Mouse (Mus musculus) heart, adult 2 months (tissue): Measurements from ENCODE around the gene Glul. TPM values are rescaled to one million over a fixed set of nuclear protein-coding genes. Genes with fewer than 3 reads are reported as not detected.
"Not testable (repeated sequence)": the region's sequence is repeated elsewhere in the genome, so short reads cannot be mapped to it uniquely, and the experiment has no call there.

Experiments used
- DNase-seq, 2 experiments: peaks; one replicate each; pipeline ENCODE4 v3.0.0; 2021
- H3K27ac ChIP-seq: fragments of 200-600 bp; 2 replicates; pipeline ENCODE4 v1.8.1; 2022
- H3K27me3 ChIP-seq: fragments of 200-500 bp; 2 replicates; pipeline ENCODE4 v1.6.1; 2012; ENCODE audit warnings: mild to moderate bottlenecking, low read length, inconsistent platforms, mixed read lengths; ENCODE audit not compliant: control insufficient read depth, insufficient read depth
- H3K36me3 ChIP-seq: fragments of 200-500 bp; 2 replicates; pipeline ENCODE4 v1.6.1; 2012; ENCODE audit warnings: low read length, inconsistent platforms; ENCODE audit not compliant: control insufficient read depth, insufficient read depth
- H3K4me1 ChIP-seq: fragments of 200-500 bp; 2 replicates; pipeline ENCODE4 v1.6.1; 2011; ENCODE audit warnings: low read length; ENCODE audit not compliant: control insufficient read depth, insufficient read depth
- H3K4me3 ChIP-seq: fragments of 200-600 bp; 2 replicates; pipeline ENCODE4 v1.8.1; 2022
- H3K79me2 ChIP-seq: fragments of 200-500 bp; replicated peaks from 2 replicates; pipeline ENCODE4 v1.6.1; 2012; ENCODE audit warnings: mild to moderate bottlenecking, inconsistent platforms, low read length, moderate library complexity, mixed read lengths; ENCODE audit not compliant: control insufficient read depth, insufficient read depth
- H3K9ac ChIP-seq: fragments of 200-500 bp; 2 replicates; pipeline ENCODE4 v1.6.1; 2012; ENCODE audit warnings: low read depth, mild to moderate bottlenecking, control low read depth, inconsistent platforms, low read length, mixed read lengths
- CTCF ChIP-seq: fragments of 200-600 bp; IDR thresholded peaks from 2 replicates; pipeline ENCODE4 v1.8.1; 2022; ENCODE audit warnings: antibody characterized with exemption, mild to moderate bottlenecking, moderate library complexity
- EP300 ChIP-seq: fragments of 200-500 bp; IDR thresholded peaks from 2 replicates; pipeline ENCODE4 v1.6.1; 2011; ENCODE audit warnings: low read depth, low read length, control low read depth; ENCODE audit not compliant: insufficient read depth
- POLR2A ChIP-seq: fragments of 200-500 bp; IDR thresholded peaks from 2 replicates; pipeline ENCODE4 v1.6.1; 2011; ENCODE audit warnings: mild to moderate bottlenecking, low read depth, low read length, control low read depth; ENCODE audit not compliant: insufficient read depth
- WGBS: fragments of 180-500 bp; shearing (Covaris S2); methylation state at CpG from one replicate; pipeline ENCODE4 v1.1.7; 2018; 5-methylcytosine and 5-hydroxymethylcytosine counted together
- intact Hi-C: fragments of 180-260 bp; cut with DNase I; formaldehyde crosslinking; loops from one replicate; pipeline ENCODE4 v1.15.1; 2025
- long read RNA-seq: library from polyadenylated mRNA; stranded (forward); transcript quantifications from one replicate; pipeline ENCODE4 v2.0.0, GENCODE M21; 2021
- polyA plus RNA-seq: library from polyadenylated mRNA; depleted of rRNA; stranded (reverse); fragments of >200 nt; gene quantifications from 2 replicates; pipeline ENCODE4 v1.2.3, GENCODE M21; 2012; rRNA removed
- total RNA-seq, 2 experiments: library from RNA; stranded (reverse); gene quantifications; 2 replicates each; pipeline ENCODE4 v1.2.3; 2021

Glul gene
- total RNA-seq: 100 to 1,000 TPM; 406 to 679 TPM
- polyA plus RNA-seq: 344 and 559 TPM in 2 replicates
- long read RNA-seq, transcript Glul-201 (7 exons, 2,792 nt): major isoform, 23 of 33 reads
- long read RNA-seq, partial matches to known transcripts: 1 of 33 reads
- long read RNA-seq, other reads (novel, unspliced or antisense): 9 of 33 reads

DNA sequence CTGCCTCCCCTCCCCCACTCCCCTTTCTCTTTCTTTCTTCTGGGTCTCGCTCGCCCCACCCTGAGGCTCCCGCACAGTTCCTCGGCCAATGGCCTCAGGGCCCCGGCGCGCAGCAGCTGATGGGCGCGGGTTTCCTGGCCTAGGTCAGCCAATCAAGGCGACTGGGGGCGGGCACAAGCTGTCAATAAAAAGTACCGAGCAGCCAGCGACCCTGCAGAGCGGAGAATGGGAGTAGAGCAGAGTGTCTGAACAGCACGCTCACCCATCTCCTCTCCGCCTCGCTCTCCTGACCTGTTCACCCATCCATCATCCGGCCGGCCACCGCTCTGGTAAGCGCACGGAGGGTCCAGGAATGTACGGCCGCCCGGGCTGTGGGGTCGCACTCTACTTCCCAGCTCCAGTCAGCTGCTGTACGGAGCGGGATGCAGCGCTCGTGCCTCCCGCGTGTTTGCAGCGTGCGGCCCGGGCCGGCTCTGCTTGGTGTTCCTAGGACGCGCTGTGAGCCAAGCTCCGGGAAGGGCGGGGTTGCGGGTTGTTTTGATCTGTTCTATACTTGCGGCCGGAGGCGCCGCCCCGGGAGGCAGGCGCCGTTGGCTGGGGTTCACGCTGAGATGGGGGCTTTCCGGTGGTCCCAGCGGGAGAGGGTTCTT lies at the start of gene Glul, which contains the start of gene Teddm2:
TSS of gene Glul (plus strand) at position 214 of the 650 bp plus-strand sequence.
TSS of gene Teddm2 (minus strand) at position 498 of the 650 bp plus-strand sequence.
- H3K9ac ChIP-seq: peak within 1 kb of the TSS; percentile 89
- no peaks in the 10 kb centered on the region for H3K27me3 ChIP-seq
- H3K4me3 ChIP-seq: peak within 1 kb of the TSS; percentile 81
- no peak for TF ChIP-seq CTCF
- peak; percentile 78; the same call in 1 of the 2 replicates for TF ChIP-seq EP300
- peak; percentile 100 for TF ChIP-seq POLR2A
- no peaks in the 10 kb centered on the region for H3K79me2 ChIP-seq
- WGBS: under 1% methylated on average over 51 of the region's 51 CpGs
- DNase-seq: peak; percentile 96 to 98
- peak within 1 kb of the TSS; percentile 98 for H3K27ac ChIP-seq
- peaks cover 6% of the 10 kb centered on the region for H3K4me1 ChIP-seq
- H3K36me3 ChIP-seq: peaks cover 27% of the 10 kb centered on the region
- intact Hi-C loops: loop anchor here (5.0 kb wide), 1 partner anchor 202 kb away; no protein-coding TSS in a partner anchor

DNA sequence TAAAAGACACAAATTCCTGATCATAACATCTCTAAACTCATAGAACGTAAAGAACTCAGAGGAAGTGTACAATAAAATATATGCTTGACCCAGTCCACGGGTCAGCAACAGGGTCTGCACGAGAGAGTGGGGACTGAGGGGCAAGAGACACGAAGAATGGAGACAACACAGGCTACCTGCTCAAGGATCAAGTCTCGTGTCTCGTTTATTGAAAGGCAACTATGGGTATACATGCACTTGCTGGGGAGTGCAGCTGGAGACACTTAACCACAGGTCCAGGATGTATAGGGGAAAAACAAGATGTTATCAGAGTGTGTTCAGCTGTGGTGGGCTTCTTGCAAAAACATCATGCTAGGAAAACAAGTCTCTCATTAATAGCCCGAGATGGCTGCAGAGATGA lies 47.0 kb upstream of the Glul start:
- H3K79me2 ChIP-seq, H3K27ac ChIP-seq, H3K9ac ChIP-seq, H3K4me1 ChIP-seq, H3K4me3 ChIP-seq, DNase-seq, H3K27me3 ChIP-seq, intact Hi-C loops, H3K36me3 ChIP-seq: not testable (repeated sequence)
- 62% methylated on average over 7 of the region's 7 CpGs for WGBS

DNA sequence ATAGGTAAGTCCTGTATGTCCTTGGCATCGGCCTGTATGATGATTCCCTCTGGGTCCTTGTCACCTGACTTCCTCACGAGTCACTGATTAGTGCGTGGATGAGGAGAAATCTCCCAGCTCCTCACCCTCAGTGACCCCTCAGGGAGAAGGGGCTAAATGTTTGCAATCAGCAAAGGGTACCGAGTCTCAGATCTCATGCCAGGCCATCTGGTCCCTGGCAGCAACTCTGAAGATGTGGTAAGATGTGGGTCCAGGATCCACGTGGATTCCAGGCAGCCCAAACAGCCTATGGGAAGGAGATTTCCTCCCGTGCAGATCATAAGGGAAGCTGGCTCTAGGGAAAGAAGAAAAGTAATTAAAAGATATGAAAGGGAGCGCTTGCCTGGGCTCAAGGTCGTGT lies 43.8 kb upstream of the Glul start:
- no peaks in the 10 kb centered on the region for H3K79me2 ChIP-seq
- H3K27ac ChIP-seq: no peak overlapping the region
- intact Hi-C loops: no loop called here
- no peak overlapping the region for H3K4me3 ChIP-seq
- TF ChIP-seq POLR2A (no peak), CTCF (no peak), EP300 (no peak)
- no peaks in the 10 kb centered on the region for H3K27me3 ChIP-seq
- H3K36me3 ChIP-seq: no peaks in the 10 kb centered on the region
- no peak overlapping the region for H3K9ac ChIP-seq
- 67% methylated on average over 8 of the region's 8 CpGs for WGBS
- no peaks in the 10 kb centered on the region for H3K4me1 ChIP-seq
- no peak for DNase-seq

GRCm38 (mm10) chr1:153874045-153874444 lies 25.7 kb upstream of the Glul start, which contains the start of gene Teddm1b:
TSS of gene Teddm1b (plus strand) at chr1:153874345.
- no peaks in the 10 kb centered on the region for H3K79me2 ChIP-seq
- no peaks in the 10 kb centered on the region for H3K4me1 ChIP-seq
- H3K36me3 ChIP-seq: no peaks in the 10 kb centered on the region
- no peak within 1 kb of the TSS for H3K27ac ChIP-seq
- no peak for DNase-seq
- 73% methylated on average over 6 of the region's 6 CpGs for WGBS
- intact Hi-C loops: no loop called here
- H3K4me3 ChIP-seq: no peak within 1 kb of the TSS
- TF ChIP-seq EP300: no peak
- H3K9ac ChIP-seq: no peak within 1 kb of the TSS
- H3K27me3 ChIP-seq: no peaks in the 10 kb centered on the region

DNA sequence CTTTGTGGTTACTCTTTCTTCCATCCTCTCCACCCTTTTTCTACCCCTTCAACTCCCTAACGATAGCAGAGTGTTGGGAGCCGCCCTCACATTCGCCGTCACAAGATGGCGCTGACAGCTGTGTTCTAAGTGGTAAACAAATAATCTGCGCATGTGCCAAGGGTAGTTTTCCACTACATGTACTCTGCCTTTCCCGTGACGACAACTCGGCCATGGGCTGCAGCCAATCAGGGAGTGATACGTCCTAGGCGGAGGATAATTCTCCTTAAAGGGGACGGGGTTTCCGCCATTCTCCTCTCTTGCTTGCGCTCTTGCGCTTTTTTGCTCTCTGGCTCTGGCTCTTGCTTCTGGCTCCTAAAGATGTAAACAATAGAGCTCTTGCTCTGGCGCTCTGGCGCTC lies 19.4 kb upstream of the Glul start:
- H3K79me2 ChIP-seq, intact Hi-C loops, DNase-seq, H3K36me3 ChIP-seq, H3K27ac ChIP-seq, H3K27me3 ChIP-seq, H3K4me3 ChIP-seq, H3K9ac ChIP-seq, H3K4me1 ChIP-seq: not testable (repeated sequence)
- 93% methylated on average over 17 of the region's 17 CpGs for WGBS

DNA sequence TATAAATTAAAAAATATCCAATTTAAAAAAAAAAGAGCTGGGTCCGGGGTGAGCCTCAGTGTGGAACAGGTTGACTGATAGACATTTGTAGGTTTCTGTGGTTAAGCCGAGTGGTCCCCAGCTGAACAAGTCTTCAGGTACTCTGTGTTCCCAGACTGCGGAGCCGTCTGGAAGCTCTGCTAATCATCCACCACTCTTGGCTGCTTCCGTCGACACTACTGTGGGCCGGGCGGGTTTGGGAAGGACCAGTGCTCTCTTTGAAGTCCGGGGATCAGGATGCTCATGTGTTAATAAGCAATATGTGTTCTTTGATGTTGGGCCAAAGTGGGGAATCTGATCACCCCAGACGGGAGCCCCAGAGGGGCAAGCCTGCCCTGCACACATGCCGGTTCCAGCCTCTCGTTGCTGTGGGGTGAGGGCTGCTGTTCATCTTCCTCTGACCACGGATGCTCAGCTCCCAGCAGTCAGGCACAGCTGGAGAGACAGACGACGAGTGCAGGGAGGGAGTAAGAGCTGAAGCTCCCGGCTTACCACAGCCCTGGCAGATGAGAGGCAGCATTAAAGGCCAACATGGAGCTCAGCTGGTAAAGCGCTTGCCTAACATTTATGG lies 13.6 kb upstream of the Glul start:
- H3K27me3 ChIP-seq: no peaks in the 10 kb centered on the region
- no peak overlapping the region for H3K9ac ChIP-seq
- 47% methylated on average over 17 of the region's 17 CpGs for WGBS
- no peaks in the 10 kb centered on the region for H3K4me1 ChIP-seq
- no peak overlapping the region for H3K27ac ChIP-seq
- H3K36me3 ChIP-seq: no peaks in the 10 kb centered on the region
- DNase-seq: no peak
- no peak overlapping the region for H3K4me3 ChIP-seq
- TF ChIP-seq POLR2A: no peak
- no peak for TF ChIP-seq CTCF
- no peak for TF ChIP-seq EP300
- H3K79me2 ChIP-seq: no peaks in the 10 kb centered on the region
- intact Hi-C loops: no loop called here
